Mouse (Mus musculus) liver, postnatal 0 days (tissue): ENCODE data around the gene Sema3c. TPM values are rescaled to one million over a fixed set of nuclear protein-coding genes. Genes with fewer than 3 reads are reported as not detected.
"Not testable (repeated sequence)": the region's sequence is repeated elsewhere in the genome, so short reads cannot be mapped to it uniquely, and the experiment has no call there.

Source experiments
- ATAC-seq: fragments of 200-750 bp; cut with Nextera tagmentation; 2 replicates; pipeline ENCODE4 v1.8.0; 2017; ENCODE audit warnings: mild to moderate bottlenecking, moderate library complexity
- DNase-seq: peaks from one replicate; pipeline ENCODE4 v3.0.0-alpha.2; 2016
- H3K27ac ChIP-seq: fragments of 300-500 bp; sonication (generic); 2 replicates; pipeline ENCODE4 v1.5.1; 2014; ENCODE audit warnings: antibody characterized with exemption, moderate library complexity, mild to moderate bottlenecking, low read depth
- H3K27me3 ChIP-seq: fragments of 300-500 bp; sonication (generic); 2 replicates; pipeline ENCODE4 v1.6.1; 2014; ENCODE audit warnings: low read length, control low read depth, mixed read lengths; ENCODE audit not compliant: insufficient read depth
- H3K36me3 ChIP-seq: fragments of 300-500 bp; sonication (generic); replicated peaks from 2 replicates; pipeline ENCODE4 v1.6.1; 2014; ENCODE audit warnings: mild to moderate bottlenecking, control low read depth, low read length, moderate library complexity, mixed read lengths; ENCODE audit not compliant: insufficient read depth
- H3K4me1 ChIP-seq: fragments of 300-500 bp; sonication (generic); 2 replicates; pipeline ENCODE4 v1.6.1; 2014; ENCODE audit warnings: antibody characterized with exemption, mild to moderate bottlenecking, control low read depth; ENCODE audit not compliant: insufficient read depth
- H3K4me2 ChIP-seq: fragments of 300-500 bp; sonication (generic); 2 replicates; pipeline ENCODE4 v1.6.1; 2014; ENCODE audit warnings: low read depth, mild to moderate bottlenecking, low read length, moderate library complexity, mixed read lengths
- H3K4me3 ChIP-seq: fragments of 300-500 bp; sonication (generic); 2 replicates; pipeline ENCODE4 v1.5.1; 2014; ENCODE audit warnings: low read depth, low read length
- H3K9ac ChIP-seq: fragments of 300-500 bp; sonication (generic); replicated peaks from 2 replicates; pipeline ENCODE4 v1.6.1; 2014; ENCODE audit warnings: mild to moderate bottlenecking, moderate library complexity
- H3K9me3 ChIP-seq: fragments of 300-500 bp; sonication (generic); 2 replicates; pipeline ENCODE4 v1.6.1; 2016; ENCODE audit warnings: mild to moderate bottlenecking, control low read depth, low read length, mixed read lengths
- CTCF ChIP-seq: sonication (generic); IDR thresholded peaks from 2 replicates; pipeline ENCODE4 v1.5.1; 2016; ENCODE audit warnings: antibody characterized with exemption, low read depth
- EP300 ChIP-seq: IDR thresholded peaks from 2 replicates; pipeline ENCODE4 v1.6.1; 2016; ENCODE audit warnings: antibody characterized with exemption, low read depth, mild to moderate bottlenecking
- WGBS: fragments of 180-500 bp; shearing (Covaris S2); extraction: QIAGEN DNeasy Blood & Tissue Kit; methylation state at CpG from one replicate; pipeline ENCODE4 v1.1.7; 2014; ENCODE audit not compliant: insufficient replicate concordance; 5-methylcytosine and 5-hydroxymethylcytosine counted together
- polyA plus RNA-seq: library from polyadenylated mRNA; unstranded; fragments of >200 nt; fragmentation: Nextera tagmentation; extraction: Ambion mirVana; gene quantifications from 2 replicates; pipeline ENCODE4 v1.2.1, GENCODE M21; 2015

Sema3c gene
- polyA plus RNA-seq, result 0.53 and 0.84 TPM in 2 replicates

GRCm38 (mm10) chr5:17573694-17574380, at the start of gene Sema3c:
Gene Sema3c, plus strand, starts transcription at chr5:17574281.
- Histone ChIP-seq H3K36me3 (no peaks in the 10 kb centered on the region), H3K4me2 (peak within 1 kb of the TSS; percentile 74), H3K9ac (no peak within 1 kb of the TSS), H3K9me3 (no peaks in the 10 kb centered on the region), H3K27ac (no peak within 1 kb of the TSS), H3K27me3 (peaks cover 16% of the 10 kb centered on the region), H3K4me3 (peak within 1 kb of the TSS; percentile 44), H3K4me1 (no peaks in the 10 kb centered on the region)
- TF ChIP-seq EP300 (no peak), CTCF (peak; percentile 38)
- 2% methylated on average over 16 of the region's 16 CpGs for WGBS
- DNase-seq, result no peak
- no peak for ATAC-seq

- ATAC-seq, H3K27me3 ChIP-seq, H3K36me3 ChIP-seq, DNase-seq, H3K4me3 ChIP-seq, H3K9ac ChIP-seq, H3K9me3 ChIP-seq, H3K4me2 ChIP-seq, H3K4me1 ChIP-seq, H3K27ac ChIP-seq: not testable (repeated sequence)
- WGBS, result 81% methylated on average over 2 of the region's 2 CpGs
Measured at GRCm38 (mm10) chr5:17531165-17531564, 42.9 kb upstream of the Sema3c start.

GRCm38 (mm10) chr5:17543141-17543540, 30.9 kb upstream of the Sema3c start:
- Histone ChIP-seq H3K9ac (no peak overlapping the region), H3K9me3 (no peaks in the 10 kb centered on the region), H3K4me1 (no peaks in the 10 kb centered on the region), H3K4me3 (no peak overlapping the region), H3K27ac (no peak overlapping the region), H3K4me2 (no peak overlapping the region), H3K36me3 (no peaks in the 10 kb centered on the region), H3K27me3 (no peaks in the 10 kb centered on the region)
- DNase-seq, result no peak
- no peak for ATAC-seq
- no peak for TF ChIP-seq CTCF
- no peak for TF ChIP-seq EP300
- WGBS, result 85% methylated on average over 4 of the region's 4 CpGs

GRCm38 (mm10) chr5:17544904-17545449, 29.1 kb upstream of the Sema3c start:
- DNase-seq, result no peak
- no peaks in the 10 kb centered on the region for H3K4me1 ChIP-seq
- no peak for ATAC-seq
- WGBS, result 75% methylated on average over 2 of the region's 2 CpGs
- H3K27me3 ChIP-seq, result no peaks in the 10 kb centered on the region
- no peaks in the 10 kb centered on the region for H3K9me3 ChIP-seq
- H3K4me3 ChIP-seq, result no peak overlapping the region
- H3K27ac ChIP-seq, result no peak overlapping the region
- H3K4me2 ChIP-seq, result no peak overlapping the region
- no peak overlapping the region for H3K9ac ChIP-seq
- no peaks in the 10 kb centered on the region for H3K36me3 ChIP-seq
- no peak for TF ChIP-seq EP300
- TF ChIP-seq CTCF, result no peak

- ATAC-seq (no peak), DNase-seq (no peak)
- H3K27ac ChIP-seq, result no peak overlapping the region
- no peak overlapping the region for H3K4me3 ChIP-seq
- H3K4me2 ChIP-seq, result no peak overlapping the region
- H3K27me3 ChIP-seq, result no peaks in the 10 kb centered on the region
- H3K4me1 ChIP-seq, result no peaks in the 10 kb centered on the region
- 60% methylated on average over 3 of the region's 3 CpGs for WGBS
- no peak overlapping the region for H3K9ac ChIP-seq
- H3K9me3 ChIP-seq, result no peaks in the 10 kb centered on the region
- no peak for TF ChIP-seq EP300
- TF ChIP-seq CTCF, result no peak
- no peaks in the 10 kb centered on the region for H3K36me3 ChIP-seq
Measured at GRCm38 (mm10) chr5:17551693-17552092, 22.4 kb upstream of the Sema3c start.

- WGBS, result 33% methylated on average over 7 of the region's 7 CpGs
- no peak for ATAC-seq
- no peak for DNase-seq
Measured at GRCm38 (mm10) chr5:17556073-17556473, 18.0 kb upstream of the Sema3c start.

More at GRCm38 (mm10) chr5:17556073-17556473, 18.0 kb upstream of the Sema3c start:
- H3K4me1 ChIP-seq, result no peaks in the 10 kb centered on the region
- no peaks in the 10 kb centered on the region for H3K9me3 ChIP-seq
- H3K4me2 ChIP-seq, result no peak overlapping the region
- no peak overlapping the region for H3K4me3 ChIP-seq
- no peak overlapping the region for H3K27ac ChIP-seq
- H3K36me3 ChIP-seq, result no peaks in the 10 kb centered on the region
- TF ChIP-seq EP300, result no peak
- TF ChIP-seq CTCF, result no peak
- no peaks in the 10 kb centered on the region for H3K27me3 ChIP-seq
- H3K9ac ChIP-seq, result no peak overlapping the region
